Mouse (Mus musculus) lung, postnatal 0 days (tissue): ENCODE data around the gene Znrf1.

Experiments
- CTCF ChIP-seq: IDR thresholded peaks from 2 replicates; pipeline ENCODE4 v1.5.1; 2016; ENCODE audit warnings: antibody characterized with exemption, mild to moderate bottlenecking
- EP300 ChIP-seq: IDR thresholded peaks from 2 replicates; pipeline ENCODE4 v1.6.1; 2016; ENCODE audit warnings: antibody characterized with exemption, mild to moderate bottlenecking, control low read depth

DNA sequence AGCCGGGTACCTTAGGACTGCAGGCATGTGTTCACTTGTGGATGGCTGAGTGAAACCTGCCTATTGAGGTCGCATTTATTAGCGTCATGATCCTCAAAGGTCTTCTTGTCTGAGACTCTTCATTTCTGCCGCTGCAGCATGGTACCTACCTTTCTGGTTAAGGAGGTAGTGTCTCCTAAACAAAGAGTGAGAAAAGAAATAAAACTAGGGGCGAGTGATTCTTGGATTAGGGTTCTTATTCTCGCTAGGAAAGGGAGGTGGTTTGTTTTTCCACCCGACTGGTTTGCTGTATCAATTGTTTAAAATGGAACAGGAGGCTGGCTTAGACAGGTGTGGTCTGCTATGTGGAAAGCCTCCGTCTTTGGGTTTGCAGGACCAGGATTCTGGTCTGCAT is 1.9 kb downstream of the Znrf1 start:
- no peak for TF ChIP-seq EP300
- no peak for TF ChIP-seq CTCF
